ENCODE assay signal across 17 mouse cellular contexts in the genomic region with DNA sequence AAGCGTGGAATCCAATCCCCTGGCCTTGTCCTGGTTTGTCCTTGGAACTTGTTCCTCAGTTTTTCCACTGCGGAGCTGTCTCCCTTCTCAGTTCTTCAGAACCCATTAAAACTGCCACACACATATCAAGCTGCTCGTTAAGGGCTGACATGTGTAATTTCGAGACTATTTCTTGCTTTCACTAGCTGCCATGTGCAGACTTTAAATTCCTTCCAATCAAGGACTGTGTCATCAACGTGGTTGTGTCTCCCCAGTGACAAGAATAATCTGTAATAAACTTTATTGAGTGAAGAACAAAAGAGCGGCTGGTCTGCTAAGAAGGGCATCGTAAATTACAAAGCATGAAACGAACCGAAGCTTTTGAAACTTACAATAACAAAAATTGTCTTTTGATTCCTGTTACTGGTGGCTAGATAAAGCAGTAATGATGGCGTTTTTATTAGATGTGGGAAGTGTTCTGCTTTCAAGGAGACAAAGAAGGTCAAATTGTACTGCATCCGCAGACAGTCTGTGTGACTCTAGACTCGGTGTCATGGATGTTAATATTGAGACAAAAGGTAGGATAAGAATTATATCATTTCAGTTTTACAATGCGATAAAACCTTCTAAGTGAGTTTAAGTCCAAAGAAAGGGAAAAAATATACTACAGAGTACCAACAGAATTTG. TPM values are rescaled to one million over a fixed set of nuclear protein-coding genes. Genes with fewer than 3 reads are reported as not detected.
A peak's percentile ranks its signal among the peaks of the same experiment; 100 is the strongest.
DNase-seq lines count a peak whose midpoint lies in the region; ATAC-seq lines count a peak whose summit lies in the region.
"Had no signal": no experiment of that assay in that cellular context is flagged by ENCODE, and none has a peak within 500 bp of the region (broad histone marks: within the 10 kb centered on the region; RNA-seq: fewer than 3 reads in every experiment).

No protein-coding gene starts in this region.

- no peak for DNase-seq in heart, postnatal 10 days
- DNase-seq in kidney, postnatal 10 days = peak; percentile 20
- DNase-seq in kidney, adult 11 months = no peak
- peak; percentile 26 for DNase-seq in brain, adult 2 months (ENCODE audit: low read depth, low spot score)
- DNase-seq in frontal cortex, postnatal 10 days (ENCODE audit: low spot score in 2 of 2) = no peak
- DNase-seq: adrenal gland, postnatal 14 days; cerebellum, adult 9-10 months; gastrocnemius, postnatal 14 days; thymus, adult 18-20 months had no signal

- H3K27me3 ChIP-seq in heart, embryonic 13.5 days (replicated peaks) = no peaks in the 10 kb centered on the region
- H3K27me3 ChIP-seq in forebrain, embryonic 16.5 days (replicated peaks; ENCODE audit: control insufficient read depth, insufficient read depth, low read length) = no peaks in the 10 kb centered on the region
- H3K27me3 ChIP-seq: midbrain, embryonic 15.5 days had no signal

- no peaks in the 10 kb centered on the region for H3K9me3 ChIP-seq in heart, embryonic 13.5 days
- no peaks in the 10 kb centered on the region for H3K9me3 ChIP-seq in forebrain, embryonic 16.5 days (ENCODE audit: control insufficient read depth, low read length)
- H3K9me3 ChIP-seq: limb, embryonic 12.5 days; midbrain, embryonic 15.5 days had no signal

- WGBS in heart, embryonic 13.5 days = 51% methylated on average over 13 of the region's 13 CpGs
- WGBS in forebrain, embryonic 16.5 days = 27% methylated on average over 13 of the region's 13 CpGs

- H3K27ac ChIP-seq in heart, embryonic 13.5 days (replicated peaks) = peak overlapping the region; percentile 80
- H3K27ac ChIP-seq in forebrain, embryonic 16.5 days (ENCODE audit: low read length) = peak overlapping the region; percentile 56
- H3K27ac ChIP-seq: layer of hippocampus, adult 2 months; limb, embryonic 12.5 days; liver, embryonic 14.5 days; midbrain, embryonic 15.5 days had no signal

- H3K4me1 ChIP-seq in heart, embryonic 13.5 days = peaks cover 37% of the 10 kb centered on the region
- H3K4me1 ChIP-seq in forebrain, embryonic 16.5 days (replicated peaks; ENCODE audit: control insufficient read depth, insufficient read depth, low read length) = peaks cover 6% of the 10 kb centered on the region
- H3K4me1 ChIP-seq: limb, embryonic 12.5 days; midbrain, embryonic 15.5 days had no signal

- no peak for ATAC-seq in heart, embryonic 13.5 days (ENCODE audit: extremely low read depth, insufficient number of reproducible peaks, low FRiP score, low TSS enrichment)
- ATAC-seq in forebrain, embryonic 16.5 days = peak; percentile 88
- ATAC-seq: CD4-positive, CD25-positive, alpha-beta regulatory T cell, adult 4 months; midbrain, embryonic 15.5 days had no signal

- H3K4me3 ChIP-seq in heart, embryonic 13.5 days = no peak overlapping the region
- H3K4me3 ChIP-seq in forebrain, embryonic 16.5 days (replicated peaks; ENCODE audit: low read length) = no peak overlapping the region
- H3K4me3 ChIP-seq: layer of hippocampus, adult 2 months; limb, embryonic 12.5 days; midbrain, embryonic 15.5 days had no signal

- intact Hi-C loops in heart, postnatal 10 days (cut with DNase I) = no loop called here

- peak overlapping the region; percentile 44; the same call in 1 of the 2 replicates for H3K9ac ChIP-seq in heart, embryonic 13.5 days
- no peak overlapping the region for H3K9ac ChIP-seq in forebrain, embryonic 16.5 days (replicated peaks; ENCODE audit: low read depth, low read length)
- H3K9ac ChIP-seq: limb, embryonic 12.5 days; liver, embryonic 14.5 days; midbrain, embryonic 15.5 days had no signal

- H3K36me3 ChIP-seq in heart, embryonic 13.5 days = 0 out of 2 replicates have a peak, but pooled peaks cover 3% of the 10 kb centered on the region
- no peaks in the 10 kb centered on the region for H3K36me3 ChIP-seq in forebrain, embryonic 16.5 days (ENCODE audit: control insufficient read depth, insufficient read depth)
- H3K36me3 ChIP-seq: limb, embryonic 12.5 days; midbrain, embryonic 15.5 days had no signal

- H3K4me2 ChIP-seq in heart, embryonic 13.5 days = peak overlapping the region; percentile 20; the same call in 1 of the 2 replicates
- peak overlapping the region; percentile 13 for H3K4me2 ChIP-seq in forebrain, embryonic 16.5 days (ENCODE audit: low read length)
- H3K4me2 ChIP-seq: limb, embryonic 12.5 days; midbrain, embryonic 15.5 days had no signal

RNA-seq across cellular contexts. Expression of a gene that starts 7.5 kb away (rescaled TPM):
- 52.2 and 54.2 TPM in 2 replicates for polyA plus RNA-seq in heart, embryonic 13.5 days (2015; fragmentation: Nextera tagmentation; extraction: Ambion mirVana)
- 10 to 100 TPM; 38.9 to 49.6 TPM for total RNA-seq in heart, postnatal 10 days (2021)
- polyA plus RNA-seq in forebrain, embryonic 16.5 days (2015; fragmentation: Nextera tagmentation; extraction: Ambion mirVana) = 68.9 and 75.3 TPM in 2 replicates
- total RNA-seq: MEL had no signal

Comparison
In these comparisons a context has a peak if more than half of its experiments do, and no peak if none do; other contexts are left out.
1. DNase-seq: peak in kidney, postnatal 10 days (single experiment) and brain, adult 2 months (single experiment); none in heart, postnatal 10 days (0 of 2), kidney, adult 11 months (single experiment) and frontal cortex, postnatal 10 days (0 of 2).